Mouse (Mus musculus) lung, postnatal 0 days (tissue): ENCODE results near the gene Tenm3. TPM values are rescaled to one million over a fixed set of nuclear protein-coding genes. Genes with fewer than 3 reads are reported as not detected.

ENCODE experiments used
- ATAC-seq: fragments of 200-750 bp; cut with Nextera tagmentation; 2 replicates; pipeline ENCODE4 v1.8.0; 2017; ENCODE audit warnings: moderate library complexity
- DNase-seq: peaks from one replicate; pipeline ENCODE4 v3.0.0-alpha.2; 2016; ENCODE audit warnings: low spot score
- H3K27ac ChIP-seq: fragments of 300-500 bp; sonication (generic); 2 replicates; pipeline ENCODE4 v1.5.1; 2014; ENCODE audit warnings: antibody characterized with exemption, mild to moderate bottlenecking, low read length, mixed read lengths
- H3K27me3 ChIP-seq: fragments of 300-500 bp; sonication (generic); replicated peaks from 2 replicates; pipeline ENCODE4 v1.6.1; 2014; ENCODE audit warnings: low read length, mixed read lengths; ENCODE audit not compliant: insufficient read depth
- H3K36me3 ChIP-seq: fragments of 300-500 bp; sonication (generic); 2 replicates; pipeline ENCODE4 v1.6.1; 2014; ENCODE audit warnings: low read length, mixed read lengths; ENCODE audit not compliant: insufficient read depth
- H3K4me1 ChIP-seq: fragments of 300-500 bp; sonication (generic); 2 replicates; pipeline ENCODE4 v1.6.1; 2014; ENCODE audit warnings: antibody characterized with exemption, low read depth, low read length, mixed read lengths; ENCODE audit not compliant: insufficient read depth
- H3K4me2 ChIP-seq: fragments of 300-500 bp; sonication (generic); replicated peaks from 2 replicates; pipeline ENCODE4 v1.6.1; 2014; ENCODE audit warnings: low read depth, mild to moderate bottlenecking, low read length, moderate library complexity, mixed read lengths
- H3K4me3 ChIP-seq: fragments of 300-500 bp; sonication (generic); 2 replicates; pipeline ENCODE4 v1.5.1; 2014; ENCODE audit warnings: low read depth, low read length
- H3K9ac ChIP-seq: fragments of 300-500 bp; sonication (generic); replicated peaks from 2 replicates; pipeline ENCODE4 v1.6.1; 2014; ENCODE audit warnings: low read depth, mild to moderate bottlenecking
- H3K9me3 ChIP-seq: fragments of 300-500 bp; sonication (generic); 2 replicates; pipeline ENCODE4 v1.6.1; 2016; ENCODE audit warnings: low read length, mixed read lengths
- CTCF ChIP-seq: IDR thresholded peaks from 2 replicates; pipeline ENCODE4 v1.5.1; 2016; ENCODE audit warnings: antibody characterized with exemption, mild to moderate bottlenecking
- EP300 ChIP-seq: IDR thresholded peaks from 2 replicates; pipeline ENCODE4 v1.6.1; 2016; ENCODE audit warnings: antibody characterized with exemption, mild to moderate bottlenecking, control low read depth
- WGBS: fragments of 180-500 bp; shearing (Covaris S2); extraction: QIAGEN DNeasy Blood & Tissue Kit; methylation state at CpG from one replicate; pipeline ENCODE4 v1.1.7; 2014; 5-methylcytosine and 5-hydroxymethylcytosine counted together
- polyA plus RNA-seq: library from polyadenylated mRNA; unstranded; fragments of >200 nt; fragmentation: Nextera tagmentation; extraction: Ambion mirVana; gene quantifications from 2 replicates; pipeline ENCODE4 v1.2.1, GENCODE M21; 2015

Gene Tenm3
- polyA plus RNA-seq, 1 experiment from 2014 or later: 0.78 TPM

- Histone ChIP-seq H3K36me3 (no peaks in the 10 kb centered on the region), H3K9ac (no peak overlapping the region), H3K4me2 (no peak overlapping the region), H3K27ac (no peak overlapping the region), H3K4me1 (no peaks in the 10 kb centered on the region), H3K9me3 (no peaks in the 10 kb centered on the region), H3K4me3 (no peak overlapping the region), H3K27me3 (no peaks in the 10 kb centered on the region)
- 29% methylated on average over 5 of the region's 5 CpGs for WGBS
- TF ChIP-seq CTCF: no peak
- no peak for TF ChIP-seq EP300
- DNase-seq (peak; percentile 53), ATAC-seq (no peak)
Observed at GRCm38 (mm10) chr8:48458373-48458772, 385.4 kb downstream of the Tenm3 start.

GRCm38 (mm10) chr8:48456328-48457124, 387.2 kb downstream of the Tenm3 start:
- TF ChIP-seq CTCF (no peak), EP300 (no peak)
- no peak overlapping the region for H3K9ac ChIP-seq
- no peak overlapping the region for H3K27ac ChIP-seq
- H3K4me2 ChIP-seq: no peak overlapping the region
- H3K4me1 ChIP-seq: no peaks in the 10 kb centered on the region
- WGBS: 57% methylated on average over 22 of the region's 22 CpGs
- H3K4me3 ChIP-seq: no peak overlapping the region
- H3K36me3 ChIP-seq: no peaks in the 10 kb centered on the region
- DNase-seq: no peak
- ATAC-seq: no peak
- no peaks in the 10 kb centered on the region for H3K27me3 ChIP-seq
- no peaks in the 10 kb centered on the region for H3K9me3 ChIP-seq

GRCm38 (mm10) chr8:48451247-48451635, 392.5 kb downstream of the Tenm3 start:
- WGBS: 40% methylated on average over 7 of the region's 7 CpGs
- TF ChIP-seq CTCF (no peak), EP300 (no peak)
- H3K27ac ChIP-seq: no peak overlapping the region
- H3K4me2 ChIP-seq: no peak overlapping the region
- H3K4me3 ChIP-seq: no peak overlapping the region
- no peaks in the 10 kb centered on the region for H3K9me3 ChIP-seq
- no peaks in the 10 kb centered on the region for H3K4me1 ChIP-seq
- no peaks in the 10 kb centered on the region for H3K36me3 ChIP-seq
- H3K27me3 ChIP-seq: no peaks in the 10 kb centered on the region
- ATAC-seq: no peak
- DNase-seq: no peak
- H3K9ac ChIP-seq: no peak overlapping the region

GRCm38 (mm10) chr8:48450397-48451246, 393.1 kb downstream of the Tenm3 start:
- no peak overlapping the region for H3K4me3 ChIP-seq
- no peak overlapping the region for H3K27ac ChIP-seq
- no peaks in the 10 kb centered on the region for H3K36me3 ChIP-seq
- TF ChIP-seq EP300 (no peak), CTCF (no peak)
- WGBS: 62% methylated on average over 23 of the region's 23 CpGs
- ATAC-seq (no peak), DNase-seq (peak; percentile 11)
- no peak overlapping the region for H3K9ac ChIP-seq
- no peaks in the 10 kb centered on the region for H3K9me3 ChIP-seq
- no peaks in the 10 kb centered on the region for H3K4me1 ChIP-seq
- H3K27me3 ChIP-seq: no peaks in the 10 kb centered on the region
- no peak overlapping the region for H3K4me2 ChIP-seq

GRCm38 (mm10) chr8:48449625-48450024, 394.1 kb downstream of the Tenm3 start:
- Histone ChIP-seq H3K27ac (no peak overlapping the region), H3K4me1 (no peaks in the 10 kb centered on the region), H3K4me3 (no peak overlapping the region), H3K36me3 (no peaks in the 10 kb centered on the region), H3K4me2 (no peak overlapping the region), H3K9ac (no peak overlapping the region), H3K9me3 (no peaks in the 10 kb centered on the region), H3K27me3 (no peaks in the 10 kb centered on the region)
- no peak for ATAC-seq
- TF ChIP-seq CTCF (no peak), EP300 (no peak)
- WGBS: 21% methylated on average over 3 of the region's 3 CpGs
- DNase-seq: no peak

GRCm38 (mm10) chr8:48445690-48446089, 398.1 kb downstream of the Tenm3 start:
- no peak overlapping the region for H3K4me3 ChIP-seq
- no peak overlapping the region for H3K27ac ChIP-seq
- no peaks in the 10 kb centered on the region for H3K4me1 ChIP-seq
- no peak overlapping the region for H3K4me2 ChIP-seq
- H3K27me3 ChIP-seq: no peaks in the 10 kb centered on the region
- ATAC-seq: no peak
- TF ChIP-seq EP300 (no peak), CTCF (no peak)
- no peaks in the 10 kb centered on the region for H3K9me3 ChIP-seq
- WGBS: 83% methylated on average over 4 of the region's 4 CpGs
- no peak for DNase-seq
- H3K9ac ChIP-seq: no peak overlapping the region
- H3K36me3 ChIP-seq: no peaks in the 10 kb centered on the region
